Mouse (Mus musculus) right cerebral cortex, postnatal 36 days (tissue): Measurements from ENCODE around the gene 4931440F15Rik.

ENCODE experiments used
- DNase-seq, 2 experiments: peaks; one replicate each; pipeline ENCODE4 v3.0.0; 2022; ENCODE audit warnings: low spot score in 2 of 2, mixed read lengths in 1 of 2

The 4931440F15Rik gene

GRCm38 (mm10) chr11:29801432-29802427 is 23.7 kb downstream of the 4931440F15Rik start:
- DNase-seq: no peak

- no peak for DNase-seq
These were observed 25.6 kb downstream of the 4931440F15Rik start for GRCm38 (mm10) chr11:29799839-29800238.

- peak; percentile 72 to 73 for DNase-seq
These were observed 30.4 kb downstream of the 4931440F15Rik start for GRCm38 (mm10) chr11:29795106-29795505.

- no peak for DNase-seq
These were observed 31.0 kb downstream of the 4931440F15Rik start for GRCm38 (mm10) chr11:29794475-29794874.

- DNase-seq: no peak
These were observed 34.7 kb downstream of the 4931440F15Rik start for GRCm38 (mm10) chr11:29790796-29791195.

GRCm38 (mm10) chr11:29788921-29789638 is 36.4 kb downstream of the 4931440F15Rik start:
- peak; percentile 90 to 95 for DNase-seq

GRCm38 (mm10) chr11:29788499-29788898 is 37.0 kb downstream of the 4931440F15Rik start:
- DNase-seq: no peak

GRCm38 (mm10) chr11:29787473-29787872 is 38.0 kb downstream of the 4931440F15Rik start:
- DNase-seq: no peak

GRCm38 (mm10) chr11:29786583-29787219 is 38.8 kb downstream of the 4931440F15Rik start:
- DNase-seq: no peak

- no peak for DNase-seq
These were observed 46.0 kb downstream of the 4931440F15Rik start for GRCm38 (mm10) chr11:29779409-29780026.

- no peak for DNase-seq
These were observed 46.5 kb downstream of the 4931440F15Rik start for GRCm38 (mm10) chr11:29778936-29779335.

- DNase-seq: peak; percentile 72 to 87
These were observed 47.5 kb downstream of the 4931440F15Rik start for GRCm38 (mm10) chr11:29777964-29778363.

GRCm38 (mm10) chr11:29774760-29775159 is 50.7 kb downstream of the 4931440F15Rik start:
- no peak for DNase-seq

GRCm38 (mm10) chr11:29774296-29774695 is 51.2 kb downstream of the 4931440F15Rik start:
- no peak for DNase-seq
